Mouse (Mus musculus): ENCODE results near the gene Usp46. TPM values are rescaled to one million over a fixed set of nuclear protein-coding genes. Genes with fewer than 3 reads are reported as not detected.

The Usp46 gene
- polyA plus RNA-seq, 1 experiment from 2014 or later, result 23.8 TPM

DNA sequence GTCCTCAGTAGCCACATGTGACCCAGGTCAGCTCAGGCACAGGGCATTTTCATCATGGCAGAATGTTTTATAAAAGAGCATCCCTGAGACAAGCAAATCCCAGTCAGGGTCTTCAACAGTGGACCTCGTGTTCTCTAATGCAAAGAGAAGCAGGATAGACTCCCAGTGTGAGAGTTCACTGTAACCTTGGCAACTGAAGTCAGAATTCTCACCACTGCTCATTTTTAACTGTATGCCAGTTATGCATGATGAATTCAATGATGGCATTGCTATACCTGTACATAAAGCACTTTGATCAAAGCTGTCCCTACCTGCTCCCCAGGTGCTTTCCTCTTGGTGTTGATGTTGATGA lies 116.6 kb downstream of the Usp46 start:
- Histone ChIP-seq H3K36me3 (no peaks in the 10 kb centered on the region), H3K9ac (no peak overlapping the region), H3K4me2 (no peak overlapping the region), H3K4me3 (no peak overlapping the region), H3K27ac (replicated peaks) (no peak overlapping the region), H3K9me3 (no peaks in the 10 kb centered on the region), H3K4me1 (no peaks in the 10 kb centered on the region), H3K27me3 (replicated peaks) (no peaks in the 10 kb centered on the region)
- 76% methylated on average over 1 of the region's 1 CpGs for WGBS
- no peak for ATAC-seq (ENCODE audit: extremely low read depth, insufficient number of reproducible peaks, low FRiP score, low TSS enrichment)

DNA sequence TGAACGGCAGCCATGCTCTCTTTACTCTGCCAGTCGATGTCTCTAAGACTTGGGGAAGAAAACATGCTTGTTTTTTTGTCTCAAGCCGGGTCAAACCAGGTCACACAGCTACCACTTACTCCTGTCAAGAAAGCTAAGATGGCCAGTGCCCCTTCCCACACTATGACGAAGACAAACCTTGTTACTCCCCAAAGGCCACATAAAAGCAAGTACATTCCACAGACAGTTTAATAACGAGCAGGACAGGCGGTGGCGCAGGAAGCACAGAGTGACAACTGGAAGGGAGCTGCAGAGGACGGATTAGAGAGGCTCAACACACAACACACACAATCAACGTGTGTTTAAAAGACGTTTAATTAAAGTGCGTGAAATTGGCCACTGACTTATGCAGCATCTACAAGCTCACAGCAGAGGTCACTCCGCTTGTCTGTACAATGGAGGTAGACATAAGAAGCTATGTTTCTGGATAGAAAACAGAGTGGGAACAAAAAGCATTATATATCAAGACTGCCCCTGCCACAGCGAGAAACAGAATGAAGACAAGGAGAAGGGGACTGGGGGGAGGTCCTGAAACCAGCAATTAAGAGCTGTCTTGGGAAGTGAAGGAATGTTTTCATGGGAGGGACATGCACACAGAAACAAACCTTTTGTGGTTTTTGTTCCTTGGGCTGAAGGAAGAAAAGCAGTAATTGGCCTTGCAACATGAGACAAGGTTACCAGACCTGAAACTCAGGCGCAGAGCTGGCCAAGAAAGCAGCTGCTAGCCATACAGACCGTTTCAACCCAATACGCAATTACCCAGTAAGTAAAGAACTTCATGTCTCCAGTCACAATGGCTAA lies 117.2 kb downstream of the Usp46 start:
- Histone ChIP-seq H3K36me3 (no peaks in the 10 kb centered on the region), H3K4me1 (no peaks in the 10 kb centered on the region), H3K9me3 (no peaks in the 10 kb centered on the region), H3K27ac (replicated peaks) (no peak overlapping the region), H3K27me3 (replicated peaks) (no peaks in the 10 kb centered on the region), H3K4me2 (no peak overlapping the region), H3K9ac (no peak overlapping the region), H3K4me3 (no peak overlapping the region)
- ATAC-seq (ENCODE audit: extremely low read depth, insufficient number of reproducible peaks, low FRiP score, low TSS enrichment), result no peak
- 70% methylated on average over 16 of the region's 16 CpGs for WGBS

Other genes starting within 250 kb of the Usp46 start
- gene Rasl11b, start 126.9 kb upstream of the Usp46 start, polyA plus RNA-seq (2015; fragmentation: Nextera tagmentation; extraction: Ambion mirVana), result 79.7 and 88.1 TPM in 2 replicates